Mouse (Mus musculus) large intestine, adult 2 months (tissue): ENCODE measurements around the gene Entpd7. TPM values are rescaled to one million over a fixed set of nuclear protein-coding genes. Genes with fewer than 3 reads are reported as not detected.

Experiments
- DNase-seq: peaks from one replicate; pipeline ENCODE4 v3.0.0-alpha.2; 2012; ENCODE audit warnings: low read depth, low spot score
- WGBS: fragments of 180-500 bp; shearing (Covaris S2); methylation state at CpG from one replicate; pipeline ENCODE4 v1.1.7; 2018; 5-methylcytosine and 5-hydroxymethylcytosine counted together
- polyA plus RNA-seq: library from polyadenylated mRNA; depleted of rRNA; stranded (reverse); fragments of >200 nt; gene quantifications from 2 replicates; pipeline ENCODE4 v1.2.3, GENCODE M21; 2012

Gene Entpd7
- polyA plus RNA-seq, 1 experiment, result 9.6 TPM

GRCm38 (mm10) chr19:43673513-43674315 lies 15.8 kb upstream of the Entpd7 start:
- 2% methylated on average over 21 of the region's 21 CpGs for WGBS
- no peak for DNase-seq

GRCm38 (mm10) chr19:43674316-43674689 lies 15.2 kb upstream of the Entpd7 start:
- under 1% methylated on average over 23 of the region's 29 CpGs for WGBS
- no peak for DNase-seq

- WGBS, result 1% methylated on average over 79 of the region's 79 CpGs
- DNase-seq, result peak; percentile 100
Measured at GRCm38 (mm10) chr19:43674730-43675524, 14.5 kb upstream of the Entpd7 start, which contains the start of gene Slc25a28. Slc25a28 (minus strand) TSS chr19:43674881.

- DNase-seq, result no peak
- WGBS, result 1% methylated on average over 43 of the region's 43 CpGs
Measured at GRCm38 (mm10) chr19:43675525-43676400, 13.7 kb upstream of the Entpd7 start.

- WGBS, result 74% methylated on average over 8 of the region's 8 CpGs
- DNase-seq, result no peak
Measured at GRCm38 (mm10) chr19:43678467-43679003, 10.9 kb upstream of the Entpd7 start.

GRCm38 (mm10) chr19:43679474-43679981 lies 9.9 kb upstream of the Entpd7 start:
- WGBS, result 76% methylated on average over 10 of the region's 10 CpGs
- DNase-seq, result no peak

GRCm38 (mm10) chr19:43681541-43681940 lies 7.9 kb upstream of the Entpd7 start:
- DNase-seq, result no peak
- 84% methylated on average over 4 of the region's 4 CpGs for WGBS

GRCm38 (mm10) chr19:43692815-43693214 lies 3.3 kb downstream of the Entpd7 start:
- 94% methylated on average over 14 of the region's 14 CpGs for WGBS
- DNase-seq, result no peak

- 17% methylated on average over 10 of the region's 10 CpGs for WGBS
- DNase-seq, result no peak
Measured at GRCm38 (mm10) chr19:43695514-43695964, 6.1 kb downstream of the Entpd7 start.

GRCm38 (mm10) chr19:43697666-43698370 lies 8.3 kb downstream of the Entpd7 start:
- DNase-seq, result no peak
- 39% methylated on average over 5 of the region's 5 CpGs for WGBS

GRCm38 (mm10) chr19:43699021-43699762 lies 9.7 kb downstream of the Entpd7 start:
- WGBS, result 47% methylated on average over 11 of the region's 11 CpGs
- no peak for DNase-seq

- no peak for DNase-seq
- 80% methylated on average over 6 of the region's 6 CpGs for WGBS
Measured at GRCm38 (mm10) chr19:43699763-43700155, 10.3 kb downstream of the Entpd7 start.

- no peak for DNase-seq
- 41% methylated on average over 11 of the region's 11 CpGs for WGBS
Measured at GRCm38 (mm10) chr19:43704211-43704610, 14.7 kb downstream of the Entpd7 start.

GRCm38 (mm10) chr19:43704787-43705497 lies 15.5 kb downstream of the Entpd7 start:
- WGBS, result 66% methylated on average over 17 of the region's 17 CpGs
- no peak for DNase-seq

GRCm38 (mm10) chr19:43708206-43708605 lies 18.7 kb downstream of the Entpd7 start:
- DNase-seq, result no peak
- WGBS, result 71% methylated on average over 7 of the region's 7 CpGs

- no peak for DNase-seq
- WGBS, result 94% methylated on average over 8 of the region's 8 CpGs
Measured at GRCm38 (mm10) chr19:43709317-43709716, 19.8 kb downstream of the Entpd7 start.

GRCm38 (mm10) chr19:43711159-43711916 lies 21.9 kb downstream of the Entpd7 start:
- DNase-seq, result peak; percentile 72
- 24% methylated on average over 22 of the region's 22 CpGs for WGBS
